8 mouse cellular contexts compared by ENCODE assay signal in the genomic region with DNA sequence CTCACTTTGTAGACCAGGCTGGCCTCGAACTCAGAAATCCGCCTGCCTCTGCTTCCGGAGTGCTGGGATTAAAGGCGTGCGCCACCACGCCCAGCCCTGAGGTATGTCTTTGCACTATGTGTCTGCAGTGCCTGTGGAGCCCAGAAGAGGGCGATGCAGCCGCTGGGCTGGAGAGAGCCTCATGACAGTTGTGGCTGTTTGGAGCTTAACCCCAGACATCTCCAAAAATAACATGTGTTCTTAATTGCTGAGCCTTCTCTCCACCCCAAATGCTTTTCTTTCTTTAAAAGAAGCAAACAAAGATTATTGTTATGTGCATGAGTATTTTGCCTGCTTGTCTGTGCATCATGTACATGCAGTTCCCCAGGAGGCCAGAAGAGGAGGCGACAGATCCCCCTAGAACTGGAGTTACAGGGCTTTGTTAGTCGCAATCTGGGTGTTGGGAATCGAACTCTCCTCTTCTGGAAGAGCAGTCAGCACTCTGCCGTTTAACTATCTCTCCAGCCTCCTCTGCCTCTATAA. TPM values are rescaled to one million over a fixed set of nuclear protein-coding genes. Genes with fewer than 3 reads are reported as not detected.
DNase-seq lines count a peak whose midpoint lies in the region; ATAC-seq and TF ChIP-seq lines count a peak whose summit lies in the region.

No protein-coding gene starts in this region.

- 0 out of 2 replicates have a peak, but pooled peaks have one; percentile 8 for ATAC-seq in embryonic facial prominence, embryonic 15.5 days (ENCODE audit: insufficient number of reproducible peaks, low FRiP score, low TSS enrichment, low read depth)
- ATAC-seq in hindbrain, embryonic 11.5 days (ENCODE audit: low FRiP score) = peak; percentile 51
- ATAC-seq in limb, embryonic 15.5 days (ENCODE audit: insufficient number of reproducible peaks, low FRiP score, low TSS enrichment, low read depth) = no peak
- peak; percentile 55; the same call in 1 of the 2 replicates for ATAC-seq in midbrain, postnatal 0 days (ENCODE audit: low FRiP score)

- H3K9me3 ChIP-seq in embryonic facial prominence, embryonic 15.5 days (replicated peaks) = no peaks in the 10 kb centered on the region
- H3K9me3 ChIP-seq in hindbrain, embryonic 11.5 days (ENCODE audit: control insufficient read depth, low read length) = no peaks in the 10 kb centered on the region
- no peaks in the 10 kb centered on the region for H3K9me3 ChIP-seq in limb, embryonic 15.5 days
- no peaks in the 10 kb centered on the region for H3K9me3 ChIP-seq in midbrain, postnatal 0 days (ENCODE audit: low read length)

- peak overlapping the region; percentile 70 for H3K4me2 ChIP-seq in embryonic facial prominence, embryonic 15.5 days (replicated peaks)
- H3K4me2 ChIP-seq in hindbrain, embryonic 11.5 days (replicated peaks; ENCODE audit: low read depth, low read length) = peak overlapping the region; percentile 74
- H3K4me2 ChIP-seq in limb, embryonic 15.5 days = peak overlapping the region; percentile 58
- H3K4me2 ChIP-seq in midbrain, postnatal 0 days (ENCODE audit: low read depth, low read length, poor library complexity, severe bottlenecking) = peak overlapping the region; percentile 69

- H3K4me1 ChIP-seq in embryonic facial prominence, embryonic 15.5 days = peaks cover 26% of the 10 kb centered on the region
- peaks cover 2% of the 10 kb centered on the region; the same call in 1 of the 2 replicates for H3K4me1 ChIP-seq in hindbrain, embryonic 11.5 days (replicated peaks; ENCODE audit: control insufficient read depth, insufficient read depth, low read length)
- H3K4me1 ChIP-seq in limb, embryonic 15.5 days = peaks cover 14% of the 10 kb centered on the region; the same call in 1 of the 2 replicates
- H3K4me1 ChIP-seq in midbrain, postnatal 0 days (ENCODE audit: insufficient read depth, low read length) = no peaks in the 10 kb centered on the region

- peak; percentile 68 for DNase-seq in layer of hippocampus, adult 11-12 months (ENCODE audit: low spot score)
- DNase-seq in layer of hippocampus, adult 8-10 months (ENCODE audit: low spot score in 2 of 2) = no peak
- peak; percentile 67 for DNase-seq in WW6 (ENCODE audit: low read depth, low spot score)
- DNase-seq in hindbrain, embryonic 11.5 days (ENCODE audit: low spot score) = peak; percentile 61
- DNase-seq in midbrain, postnatal 0 days (ENCODE audit: low spot score) = peak; percentile 46
- peak; percentile 61 for DNase-seq in thymus, postnatal 14 days

- 70% methylated on average over 12 of the region's 12 CpGs for WGBS in embryonic facial prominence, embryonic 15.5 days
- WGBS in hindbrain, embryonic 11.5 days = 78% methylated on average over 12 of the region's 12 CpGs
- 75% methylated on average over 12 of the region's 12 CpGs for WGBS in limb, embryonic 15.5 days
- 79% methylated on average over 12 of the region's 12 CpGs for WGBS in midbrain, postnatal 0 days

- H3K27ac ChIP-seq in embryonic facial prominence, embryonic 15.5 days (replicated peaks) = peak overlapping the region; percentile 98
- H3K27ac ChIP-seq in hindbrain, embryonic 11.5 days (ENCODE audit: low read depth, low read length) = no peak overlapping the region
- H3K27ac ChIP-seq in limb, embryonic 15.5 days = peak overlapping the region; percentile 99; the same call in 1 of the 2 replicates
- H3K27ac ChIP-seq in midbrain, postnatal 0 days (ENCODE audit: low read depth, low read length) = peak overlapping the region; percentile 94; the same call in 1 of the 2 replicates

- TF ChIP-seq CTCF in midbrain, postnatal 0 days (IDR thresholded peaks at IDR 0.05) = peak; percentile 73

- peaks cover 24% of the 10 kb centered on the region for H3K36me3 ChIP-seq in embryonic facial prominence, embryonic 15.5 days
- H3K36me3 ChIP-seq in hindbrain, embryonic 11.5 days (ENCODE audit: control insufficient read depth, insufficient read depth, low read length) = 0 out of 2 replicates have a peak, but pooled peaks cover 2% of the 10 kb centered on the region
- H3K36me3 ChIP-seq in limb, embryonic 15.5 days = peaks cover 29% of the 10 kb centered on the region
- peaks cover 23% of the 10 kb centered on the region for H3K36me3 ChIP-seq in midbrain, postnatal 0 days (ENCODE audit: insufficient read depth, low read length)

- no peak overlapping the region for H3K9ac ChIP-seq in embryonic facial prominence, embryonic 15.5 days
- 0 out of 2 replicates have a peak overlapping the region, but pooled peaks have one; percentile 91 for H3K9ac ChIP-seq in hindbrain, embryonic 11.5 days (ENCODE audit: low read depth, low read length)
- H3K9ac ChIP-seq in limb, embryonic 15.5 days = no peak overlapping the region
- no peak overlapping the region for H3K9ac ChIP-seq in midbrain, postnatal 0 days (replicated peaks; ENCODE audit: low read length, poor library complexity, severe bottlenecking)

- H3K4me3 ChIP-seq in embryonic facial prominence, embryonic 15.5 days (replicated peaks) = peak overlapping the region; percentile 75
- H3K4me3 ChIP-seq in hindbrain, embryonic 11.5 days (ENCODE audit: low read depth, low read length) = peak overlapping the region; percentile 65
- H3K4me3 ChIP-seq in limb, embryonic 15.5 days = peak overlapping the region; percentile 78
- H3K4me3 ChIP-seq in midbrain, postnatal 0 days (ENCODE audit: low read depth, low read length) = peak overlapping the region; percentile 58

- no peaks in the 10 kb centered on the region for H3K27me3 ChIP-seq in embryonic facial prominence, embryonic 15.5 days
- no peaks in the 10 kb centered on the region for H3K27me3 ChIP-seq in hindbrain, embryonic 11.5 days (ENCODE audit: control insufficient read depth, insufficient read depth, low read length)
- no peaks in the 10 kb centered on the region for H3K27me3 ChIP-seq in limb, embryonic 15.5 days
- H3K27me3 ChIP-seq in midbrain, postnatal 0 days (ENCODE audit: insufficient read depth, low read length) = no peaks in the 10 kb centered on the region

RNA-seq across cellular contexts. Expression of gene Aldh16a1, which starts 0.7 kb away (rescaled TPM):
- 10 to 100 TPM; 16.9 to 18.6 (median 17.6) TPM for total RNA-seq in layer of hippocampus, adult 8-10 months (2022)
- 43.7 and 47.1 TPM in 2 replicates for polyA plus RNA-seq in embryonic facial prominence, embryonic 15.5 days (2015; fragmentation: Nextera tagmentation; extraction: Ambion mirVana)
- polyA plus RNA-seq in hindbrain, embryonic 11.5 days (2014; fragmentation: Nextera tagmentation; extraction: Ambion mirVana) = 20.8 and 28.6 TPM in 2 replicates
- 44.1 and 49.1 TPM in 2 replicates for polyA plus RNA-seq in limb, embryonic 15.5 days (2015; fragmentation: Nextera tagmentation; extraction: Ambion mirVana)
- 18.9 and 22.0 TPM in 2 replicates for total RNA-seq in midbrain, postnatal 0 days (2014; rRNA removed)
- 12.9 and 15.2 TPM in 2 replicates for polyA plus RNA-seq in midbrain, postnatal 0 days (2015; fragmentation: Nextera tagmentation; extraction: Ambion mirVana)

RNA-seq across cellular contexts. Expression of gene Pih1d1, which starts 1.0 kb away (rescaled TPM):
- 10 to 100 TPM; 37.5 to 56.7 (median 46.3) TPM for total RNA-seq in layer of hippocampus, adult 8-10 months (2022)
- polyA plus RNA-seq in embryonic facial prominence, embryonic 15.5 days (2015; fragmentation: Nextera tagmentation; extraction: Ambion mirVana) = 81.2 and 87.5 TPM in 2 replicates
- polyA plus RNA-seq in hindbrain, embryonic 11.5 days (2014; fragmentation: Nextera tagmentation; extraction: Ambion mirVana) = 105 TPM in 2 replicates
- 76.3 and 84.6 TPM in 2 replicates for polyA plus RNA-seq in limb, embryonic 15.5 days (2015; fragmentation: Nextera tagmentation; extraction: Ambion mirVana)
- 104 and 124 TPM in 2 replicates for total RNA-seq in midbrain, postnatal 0 days (2014; rRNA removed)
- 77.1 and 81.6 TPM in 2 replicates for polyA plus RNA-seq in midbrain, postnatal 0 days (2015; fragmentation: Nextera tagmentation; extraction: Ambion mirVana)

RNA-seq across cellular contexts. Expression of gene Slc17a7, which starts 8.7 kb away (rescaled TPM):
- 1,000 to 10,000 TPM; 1,166 to 1,245 (median 1,206) TPM for total RNA-seq in layer of hippocampus, adult 8-10 months (2022)
- polyA plus RNA-seq in embryonic facial prominence, embryonic 15.5 days (2015; fragmentation: Nextera tagmentation; extraction: Ambion mirVana) = 0.33 and 0.39 TPM in 2 replicates
- polyA plus RNA-seq in hindbrain, embryonic 11.5 days (2014; fragmentation: Nextera tagmentation; extraction: Ambion mirVana) = 0.51 and 1.1 TPM in 2 replicates
- 0.12 and 0.24 TPM in 2 replicates for polyA plus RNA-seq in limb, embryonic 15.5 days (2015; fragmentation: Nextera tagmentation; extraction: Ambion mirVana)
- total RNA-seq in midbrain, postnatal 0 days (2014; rRNA removed) = 1.9 and 2.5 TPM in 2 replicates
- polyA plus RNA-seq in midbrain, postnatal 0 days (2015; fragmentation: Nextera tagmentation; extraction: Ambion mirVana) = 0.95 and 0.96 TPM in 2 replicates

RNA-seq across cellular contexts. Expression of gene Flt3l, which starts 18.8 kb away (rescaled TPM):
- 10 to 100 TPM; 10.0 to 12.0 (median 10.4) TPM for total RNA-seq in layer of hippocampus, adult 8-10 months (2022)
- 2.6 and 3.4 TPM in 2 replicates for polyA plus RNA-seq in embryonic facial prominence, embryonic 15.5 days (2015; fragmentation: Nextera tagmentation; extraction: Ambion mirVana)
- polyA plus RNA-seq in hindbrain, embryonic 11.5 days (2014; fragmentation: Nextera tagmentation; extraction: Ambion mirVana) = 1.5 and 1.6 TPM in 2 replicates
- 2.1 and 2.7 TPM in 2 replicates for polyA plus RNA-seq in limb, embryonic 15.5 days (2015; fragmentation: Nextera tagmentation; extraction: Ambion mirVana)
- 3.4 and 7.8 TPM in 2 replicates for total RNA-seq in midbrain, postnatal 0 days (2014; rRNA removed)
- 1.3 and 1.7 TPM in 2 replicates for polyA plus RNA-seq in midbrain, postnatal 0 days (2015; fragmentation: Nextera tagmentation; extraction: Ambion mirVana)

RNA-seq across cellular contexts. Expression of gene Gm45713, which starts 19.0 kb away (rescaled TPM):
- not detected for total RNA-seq in layer of hippocampus, adult 8-10 months (2022)
- polyA plus RNA-seq in embryonic facial prominence, embryonic 15.5 days (2015; fragmentation: Nextera tagmentation; extraction: Ambion mirVana) = 0.12 and 0.37 TPM in 2 replicates
- 0.47 TPM in 1 of 2 replicates, not detected in the other for polyA plus RNA-seq in hindbrain, embryonic 11.5 days (2014; fragmentation: Nextera tagmentation; extraction: Ambion mirVana)
- polyA plus RNA-seq in limb, embryonic 15.5 days (2015; fragmentation: Nextera tagmentation; extraction: Ambion mirVana) = 0.65 TPM in 1 of 2 replicates, not detected in the other
- 2.0 TPM in 1 of 2 replicates, not detected in the other for total RNA-seq in midbrain, postnatal 0 days (2014; rRNA removed)
- polyA plus RNA-seq in midbrain, postnatal 0 days (2015; fragmentation: Nextera tagmentation; extraction: Ambion mirVana) = 0.39 TPM in 1 of 2 replicates, not detected in the other

Comparison
In these comparisons a context has a peak if more than half of its experiments do, and no peak if none do; other contexts are left out.
1. DNase-seq: peak in layer of hippocampus, adult 11-12 months (single experiment), WW6 (single experiment), hindbrain, embryonic 11.5 days (single experiment), midbrain, postnatal 0 days (single experiment) and thymus, postnatal 14 days (single experiment); none in layer of hippocampus, adult 8-10 months (0 of 2).
2. Peak in every context shown above with its lines, with median percentiles within 50 percentile points of each other: H3K4me2 ChIP-seq and H3K4me3 ChIP-seq.